Mouse (Mus musculus) heart, postnatal 0 days (tissue): Measurements from ENCODE around the gene Atxn2.

Experiments
- CTCF ChIP-seq: IDR thresholded peaks from 2 replicates; pipeline ENCODE4 v1.5.1; 2016; ENCODE audit warnings: antibody characterized with exemption, control low read depth, low read depth
- EP300 ChIP-seq: IDR thresholded peaks from 2 replicates; pipeline ENCODE4 v1.6.1; 2016; ENCODE audit warnings: antibody characterized with exemption, low read depth

DNA sequence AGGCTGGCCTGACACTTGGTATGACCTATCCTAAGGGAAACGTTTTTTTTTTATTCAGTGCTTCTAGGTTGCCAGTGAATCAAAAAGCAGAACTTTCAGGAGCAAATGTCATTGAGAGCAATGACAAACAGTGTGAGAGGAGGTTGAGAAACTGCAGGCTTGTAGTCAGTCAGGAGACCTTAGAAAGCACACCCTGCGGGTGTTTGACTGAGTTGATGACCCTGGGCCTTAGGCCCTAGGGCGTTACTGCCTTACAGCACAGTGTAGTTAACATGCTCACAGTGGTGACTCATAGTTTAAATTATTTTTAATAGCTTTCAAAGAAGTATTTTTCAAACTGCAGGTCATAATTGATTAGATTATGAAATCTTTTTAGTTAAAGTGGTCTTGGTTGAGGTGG lies 10.7 kb downstream of the Atxn2 start:
- TF ChIP-seq CTCF (no peak), EP300 (no peak)
